Mouse (Mus musculus) lung, adult 2 months (tissue): ENCODE data around the gene Cdk2ap1. TPM values are rescaled to one million over a fixed set of nuclear protein-coding genes. Genes with fewer than 3 reads are reported as not detected.

Experiments used
- DNase-seq: peaks from one replicate; pipeline ENCODE4 v3.0.0; 2022
- H3K4me1 ChIP-seq: fragments of 200-500 bp; 2 replicates; pipeline ENCODE4 v1.6.1; 2011; ENCODE audit warnings: low read length; ENCODE audit not compliant: control insufficient read depth, insufficient read depth
- H3K4me3 ChIP-seq: fragments of 200-500 bp; replicated peaks from 2 replicates; pipeline ENCODE3; 2011; ENCODE audit warnings: low read depth, mild to moderate bottlenecking, control low read depth, low read length; ENCODE audit errors: extremely low read depth
- CTCF ChIP-seq: fragments of 200-500 bp; IDR thresholded peaks from 2 replicates; pipeline ENCODE4 v1.5.1; 2011; ENCODE audit warnings: mild to moderate bottlenecking, low read length, control low read depth; ENCODE audit not compliant: insufficient read depth
- POLR2A ChIP-seq: fragments of 200-500 bp; IDR thresholded peaks from 2 replicates; pipeline ENCODE4 v1.6.1; 2011; ENCODE audit warnings: low read depth, mild to moderate bottlenecking, control low read depth, low read length, borderline replicate concordance; ENCODE audit errors: extremely low read depth
- WGBS: fragments of 180-500 bp; shearing (Covaris S2); methylation state at CpG from one replicate; pipeline ENCODE4 v1.1.7; 2018; 5-methylcytosine and 5-hydroxymethylcytosine counted together
- polyA plus RNA-seq: library from polyadenylated mRNA; depleted of rRNA; stranded (reverse); fragments of >200 nt; gene quantifications from 2 replicates; pipeline ENCODE4 v1.2.3, GENCODE M21; 2012

Cdk2ap1 gene
- polyA plus RNA-seq, 1 experiment: 86.2 TPM

DNA sequence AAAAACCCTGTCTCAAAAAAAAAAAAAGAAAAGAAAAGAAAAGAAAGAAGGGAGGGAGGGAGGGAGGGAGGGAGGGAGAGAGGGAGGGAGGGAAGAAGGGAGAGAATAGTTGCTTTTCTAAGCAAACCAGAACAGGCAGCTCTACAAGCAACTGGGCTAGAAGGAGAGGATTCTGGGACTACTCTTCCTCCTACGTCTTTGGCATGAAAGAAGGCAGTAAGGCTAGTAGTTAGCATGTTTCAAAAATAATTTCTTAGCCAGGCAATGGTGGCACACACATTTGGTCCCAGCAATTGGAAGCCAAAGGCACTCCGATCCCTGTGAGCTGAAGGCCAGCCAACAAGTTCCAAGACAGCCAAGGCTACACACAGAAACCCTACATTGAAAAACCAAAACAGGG lies 2.9 kb upstream of the Cdk2ap1 start:
- WGBS: 83% methylated on average over 2 of the region's 2 CpGs
- H3K4me1 ChIP-seq: no peaks in the 10 kb centered on the region
- DNase-seq: no peak
- no peak for TF ChIP-seq CTCF
- no peak for TF ChIP-seq POLR2A
- H3K4me3 ChIP-seq: no peak overlapping the region

DNA sequence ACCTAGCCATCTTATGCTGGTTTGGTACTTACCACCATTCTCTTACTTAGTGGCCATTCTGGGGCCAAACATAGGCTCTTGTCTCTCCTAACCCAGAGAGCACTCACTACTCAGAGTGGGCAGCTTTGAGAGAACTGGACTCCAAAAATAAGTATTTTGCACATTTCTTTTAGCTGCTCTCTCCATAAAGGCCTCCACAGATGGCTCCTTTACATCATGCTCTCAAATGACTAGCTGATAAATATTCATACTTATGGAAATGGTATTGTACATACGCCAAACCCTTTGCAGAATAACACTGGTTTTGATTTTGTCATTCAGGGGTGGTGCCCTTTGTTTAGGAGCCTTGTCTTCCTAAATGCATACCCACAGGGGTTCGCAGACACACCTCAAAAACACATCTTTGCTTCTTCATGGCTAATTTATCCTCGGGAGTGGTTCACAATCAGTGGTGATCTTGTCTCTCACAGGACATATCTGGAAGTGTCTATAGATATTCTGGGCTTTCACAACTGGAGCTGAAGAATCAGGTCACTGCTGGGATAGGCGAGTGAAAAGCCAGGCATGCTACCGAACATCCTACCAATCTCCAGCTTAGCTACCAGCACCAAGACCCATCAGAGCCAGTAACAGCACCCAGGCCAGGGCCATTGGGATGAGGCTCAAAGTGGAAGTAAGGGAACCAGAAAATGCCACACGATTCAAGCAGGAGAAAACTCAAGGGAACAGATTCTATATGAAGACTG lies 1.5 kb upstream of the Cdk2ap1 start:
- TF ChIP-seq POLR2A (no peak), CTCF (no peak)
- no peak for DNase-seq
- Histone ChIP-seq H3K4me3 (no peak overlapping the region), H3K4me1 (no peaks in the 10 kb centered on the region)
- 88% methylated on average over 6 of the region's 6 CpGs for WGBS

DNA sequence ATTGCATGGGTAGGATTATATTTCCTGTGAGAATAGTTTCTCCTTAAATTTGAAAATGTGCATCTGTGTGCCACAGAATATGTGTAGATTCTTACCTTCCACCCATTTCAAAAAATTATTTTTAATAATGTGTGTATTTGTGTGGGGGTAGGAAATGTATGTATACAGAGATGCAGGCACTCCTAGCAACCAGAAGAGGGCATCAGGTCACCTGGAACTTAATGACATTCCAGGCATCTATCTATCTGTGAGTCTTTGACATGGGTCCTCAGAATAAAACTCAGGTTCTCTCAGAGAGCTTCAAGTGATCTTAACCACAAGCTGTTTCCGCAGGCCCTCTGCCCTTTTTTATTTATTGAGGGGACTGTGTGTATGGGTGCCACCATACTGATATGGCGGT lies 3.2 kb downstream of the Cdk2ap1 start:
- TF ChIP-seq CTCF: no peak
- DNase-seq: no peak
- Histone ChIP-seq H3K4me3 (no peak overlapping the region), H3K4me1 (no peaks in the 10 kb centered on the region)
- WGBS: 79% methylated on average over 2 of the region's 2 CpGs

DNA sequence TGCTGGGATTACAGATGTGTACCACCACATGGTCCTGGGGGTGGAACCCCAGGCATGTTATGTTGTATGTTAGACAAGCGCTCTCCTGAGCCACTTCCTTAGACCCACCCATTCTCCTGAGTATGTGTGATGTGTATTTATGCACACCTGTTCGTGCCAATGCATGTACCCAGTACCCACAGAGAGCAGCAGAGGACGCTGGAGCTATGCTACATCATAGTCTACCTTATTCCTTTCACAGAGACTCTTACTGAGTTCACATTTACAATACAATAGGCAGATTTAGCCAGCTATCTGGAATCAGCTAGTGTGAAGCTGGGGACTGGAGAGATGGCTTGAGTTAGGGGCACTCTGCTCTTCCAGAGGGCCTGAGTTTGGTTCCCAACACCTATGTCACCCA lies 6.2 kb downstream of the Cdk2ap1 start:
- DNase-seq: no peak
- TF ChIP-seq CTCF: peak; percentile 10; the same call in 1 of the 2 replicates
- no peak for TF ChIP-seq POLR2A
- Histone ChIP-seq H3K4me1 (peaks cover 7% of the 10 kb centered on the region), H3K4me3 (no peak overlapping the region)
- 35% methylated on average over 3 of the region's 3 CpGs for WGBS

DNA sequence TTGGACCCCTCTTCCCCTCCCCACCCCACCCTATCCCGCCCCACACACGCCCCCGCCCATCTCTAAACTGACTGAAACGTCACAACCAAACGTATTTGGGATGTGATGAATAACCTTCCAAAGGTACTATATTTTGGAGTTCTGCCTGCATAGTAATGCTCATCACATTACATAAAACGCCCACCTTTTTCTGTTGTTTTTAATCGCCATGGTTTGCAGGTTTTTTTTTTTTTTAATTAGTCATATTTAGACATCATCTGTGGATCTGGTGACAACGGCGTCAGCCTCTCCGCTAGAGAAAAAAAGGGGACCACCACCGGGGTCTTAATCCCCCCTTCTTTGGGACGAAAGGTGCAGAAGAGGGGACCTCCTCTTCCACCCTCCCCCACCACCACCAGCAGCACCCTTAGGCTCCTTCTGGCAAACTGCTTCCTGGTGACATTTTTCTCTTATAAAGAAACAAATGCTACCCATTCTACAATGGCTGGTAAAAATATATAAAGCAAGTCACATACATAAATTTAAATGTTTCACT lies 7.4 kb downstream of the Cdk2ap1 start:
- DNase-seq: no peak
- Histone ChIP-seq H3K4me3 (no peak overlapping the region), H3K4me1 (peaks cover 14% of the 10 kb centered on the region)
- TF ChIP-seq CTCF (no peak), POLR2A (no peak)
- 9% methylated on average over 12 of the region's 12 CpGs for WGBS

GRCm38 (mm10) chr5:124354574-124355424 lies 8.1 kb downstream of the Cdk2ap1 start:
- DNase-seq: peak; percentile 46
- Histone ChIP-seq H3K4me3 (peak overlapping the region; percentile 47), H3K4me1 (peaks cover 14% of the 10 kb centered on the region)
- WGBS: under 1% methylated on average over 44 of the region's 60 CpGs
- TF ChIP-seq POLR2A (no peak), CTCF (no peak)

DNA sequence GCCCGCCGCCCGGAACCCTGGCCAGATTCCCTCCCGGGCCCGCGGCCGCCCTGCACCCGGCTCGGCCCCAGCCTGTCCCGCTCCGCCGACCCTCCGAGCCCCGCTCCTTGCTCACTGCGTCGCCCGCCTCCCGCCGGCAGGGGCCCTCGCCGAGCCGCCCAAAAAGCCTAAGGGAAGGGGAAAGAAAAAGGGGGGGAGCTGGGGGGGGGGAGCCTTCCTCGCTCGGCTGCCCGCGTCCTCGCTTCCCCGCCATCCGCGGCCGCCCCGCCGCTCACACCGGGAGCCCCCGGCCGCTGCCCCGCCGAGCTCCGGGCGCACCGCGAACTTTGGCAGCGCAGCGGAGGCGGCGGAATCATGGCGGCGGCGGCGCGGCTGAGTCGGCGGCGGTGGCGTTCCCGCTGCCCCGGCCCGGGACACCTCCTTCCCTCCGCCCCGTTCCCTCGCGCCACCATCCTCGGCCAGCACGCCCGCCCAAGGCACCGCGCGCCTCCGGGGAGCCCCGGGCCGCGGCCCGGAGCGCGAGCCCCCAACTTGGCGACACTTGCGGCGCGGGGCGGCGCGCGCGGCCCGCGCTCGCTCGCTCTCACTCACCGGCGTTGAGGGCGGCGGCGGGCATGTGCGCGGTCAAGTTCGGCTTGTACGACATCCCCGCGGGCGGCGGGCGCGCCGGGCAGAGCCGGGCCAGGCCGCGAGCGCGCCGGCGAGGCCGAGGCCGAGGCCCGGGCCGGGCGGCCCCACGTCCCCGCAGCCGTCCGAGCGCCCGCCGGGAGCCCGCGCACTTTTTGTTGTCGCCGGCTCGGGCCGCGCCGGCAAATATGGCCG lies 8.9 kb downstream of the Cdk2ap1 start:
- TF ChIP-seq CTCF (no peak), POLR2A (0 out of 2 replicates have a peak, but pooled peaks have one; percentile 5)
- WGBS: under 1% methylated on average over 71 of the region's 132 CpGs
- Histone ChIP-seq H3K4me1 (peaks cover 14% of the 10 kb centered on the region), H3K4me3 (peak overlapping the region; percentile 70)
- DNase-seq: peak; percentile 65

GRCm38 (mm10) chr5:124353011-124353725 lies 9.7 kb downstream of the Cdk2ap1 start:
- H3K4me1 ChIP-seq: peaks cover 14% of the 10 kb centered on the region
- peak; percentile 61 for DNase-seq
- WGBS: 1% methylated on average over 31 of the region's 32 CpGs
- TF ChIP-seq POLR2A (no peak), CTCF (no peak)
- H3K4me3 ChIP-seq: peak overlapping the region; percentile 70
